Mouse (Mus musculus): ENCODE data around the gene Actr1b. TPM values are rescaled to one million over a fixed set of nuclear protein-coding genes. Genes with fewer than 3 reads are reported as not detected.

The Actr1b gene
- total RNA-seq, 2 experiments from 2014 or later = 107 to 115 TPM

DNA sequence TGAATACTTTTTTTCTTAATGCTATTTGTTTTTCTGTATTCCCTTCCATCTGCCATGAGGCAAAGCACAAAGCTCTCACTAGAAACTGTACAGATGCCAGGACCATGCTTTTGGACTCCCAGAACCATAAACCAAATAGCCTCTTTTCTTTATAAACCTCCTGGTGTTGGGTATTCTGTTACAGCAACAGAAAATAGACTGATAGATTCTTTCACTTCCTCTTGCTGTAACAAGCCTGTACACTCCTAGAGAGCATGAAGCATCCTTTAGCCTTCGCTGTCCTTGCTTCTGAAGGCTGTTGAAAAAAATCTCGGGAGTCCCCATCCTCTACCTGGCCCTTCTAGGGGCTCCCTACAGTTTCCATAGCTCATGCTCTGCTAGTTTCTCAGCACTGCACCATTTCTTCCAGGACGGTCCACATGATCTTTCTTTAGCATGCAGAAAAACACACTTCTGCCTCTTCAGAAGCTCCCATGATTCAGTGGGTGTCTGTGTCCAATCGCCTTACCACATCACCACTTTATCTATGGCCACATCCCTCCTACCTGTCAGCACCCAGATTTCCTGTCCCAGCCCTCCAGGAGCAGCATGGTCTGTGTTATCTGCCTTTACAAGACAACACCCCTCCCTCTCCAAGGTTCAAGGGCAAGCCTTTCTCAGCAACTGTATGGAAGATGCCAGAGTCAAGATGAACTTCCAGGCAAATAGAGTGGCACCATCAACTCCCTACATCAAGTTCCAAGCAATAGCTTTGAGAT lies 56.4 kb downstream of the Actr1b start:
- DNase-seq (ENCODE audit: low spot score in 2 of 2) = no peak

DNA sequence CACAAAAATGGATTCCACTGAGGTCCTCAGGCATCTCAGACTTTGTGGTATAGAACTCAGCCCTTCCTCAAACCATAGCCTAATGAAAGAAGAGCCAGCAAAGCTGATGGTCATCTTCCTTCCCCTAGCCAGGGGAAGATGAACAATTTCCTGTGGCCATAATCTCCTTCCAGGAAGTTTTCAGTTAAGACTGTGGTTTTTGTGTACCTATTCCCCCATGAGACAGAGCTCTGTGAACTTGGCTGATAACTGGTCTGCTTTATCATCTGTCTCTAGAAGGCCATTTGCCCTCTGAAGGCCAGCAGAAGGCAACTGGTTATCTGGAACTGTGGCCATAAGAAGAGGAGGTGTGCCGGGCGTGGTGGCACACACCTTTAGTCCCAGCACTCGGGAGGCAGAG lies 58.0 kb downstream of the Actr1b start:
- no peak for DNase-seq (ENCODE audit: low spot score in 2 of 2)

GRCm38 (mm10) chr1:36655039-36655438 lies 59.2 kb downstream of the Actr1b start:
- no peak for DNase-seq (ENCODE audit: low spot score in 2 of 2)

Small RNA genes lying within 50 kb of the gene (microRNA-seq; reads per million reads assigned to microRNA genes)
- gene Gm24133 = not detected

Other genes with a start within 250 kb of the Actr1b start
- gene Cnnm4, start 242.8 kb downstream of the Actr1b start, total RNA-seq (2021) = 1 to 10 TPM; 6.9 to 8.1 TPM
- 10 to 100 TPM; 25.3 to 26.6 TPM for gene Cnnm3, start 202.6 kb downstream of the Actr1b start, total RNA-seq (2021)
- 100 to 1,000 TPM; 129 to 140 TPM for gene Ankrd23, start 177.5 kb downstream of the Actr1b start, total RNA-seq (2021)
- gene Gm42417, start 175.0 kb downstream of the Actr1b start, total RNA-seq (2021) = 10 to 100 TPM; 40.6 to 50.4 TPM
- 10 to 100 TPM; 13.0 to 13.8 TPM for gene Ankrd39, start 167.0 kb downstream of the Actr1b start, total RNA-seq (2021)
- 10 to 100 TPM; 26.0 to 27.1 TPM for gene Sema4c, start 156.1 kb downstream of the Actr1b start, total RNA-seq (2021)
- 1 to 10 TPM; 1.3 to 1.5 TPM for gene Fam178b, start 31.2 kb downstream of the Actr1b start, total RNA-seq (2021)
- 100 to 1,000 TPM; 933 to 949 TPM for gene Cox5b, start 23.0 kb downstream of the Actr1b start, total RNA-seq (2021)
- not detected for gene 4933424G06Rik, start 4.3 kb downstream of the Actr1b start, total RNA-seq (2021)
- under 1 TPM; 0.21 to 0.49 TPM for gene Zap70, start 47.4 kb upstream of the Actr1b start, total RNA-seq (2021)
- gene Tmem131, start 229.2 kb upstream of the Actr1b start, total RNA-seq (2021) = 10 to 100 TPM; 77.1 to 88.6 TPM